Comparison of ENCODE assay signal across 1 mouse cellular context in genomic region chr2:10344073-10344472, GRCm38 (mm10). TPM values are rescaled to one million over a fixed set of nuclear protein-coding genes. Genes with fewer than 3 reads are reported as not detected.
"Had no signal": no experiment of that assay in that cellular context is flagged by ENCODE, and none has a peak within 500 bp of the region (broad histone marks: within the 10 kb centered on the region; RNA-seq: fewer than 3 reads in every experiment).

No protein-coding gene starts in this region.

RNA-seq across cellular contexts. Expression of gene Sfmbt2, which starts 26.2 kb away (rescaled TPM):
- polyA plus RNA-seq: erythroblast, embryonic 14.5 days had no signal
